Mouse (Mus musculus) gastrocnemius, postnatal 25 days (tissue): ENCODE results near the gene Krt17. TPM values are rescaled to one million over a fixed set of nuclear protein-coding genes. Genes with fewer than 3 reads are reported as not detected.
"Not testable (repeated sequence)": the region's sequence is repeated elsewhere in the genome, so short reads cannot be mapped to it uniquely, and the experiment has no call there.

ENCODE experiments used
- DNase-seq: peaks from one replicate; pipeline ENCODE4 v3.0.0; 2022
- long read RNA-seq, 2 experiments: library from polyadenylated mRNA; stranded (forward); transcript quantifications; one replicate each; pipeline ENCODE4 v2.0.0; 2021
- total RNA-seq, 2 experiments: library from RNA; stranded (reverse); gene quantifications; 1 replicate in 1 of 2; 2 replicates in 1 of 2; pipeline ENCODE4 v1.2.3; 2021

Gene Krt17
- total RNA-seq: not detected
- long read RNA-seq, experiment 1: 0 reads
- long read RNA-seq, experiment 2: 0 reads

DNA sequence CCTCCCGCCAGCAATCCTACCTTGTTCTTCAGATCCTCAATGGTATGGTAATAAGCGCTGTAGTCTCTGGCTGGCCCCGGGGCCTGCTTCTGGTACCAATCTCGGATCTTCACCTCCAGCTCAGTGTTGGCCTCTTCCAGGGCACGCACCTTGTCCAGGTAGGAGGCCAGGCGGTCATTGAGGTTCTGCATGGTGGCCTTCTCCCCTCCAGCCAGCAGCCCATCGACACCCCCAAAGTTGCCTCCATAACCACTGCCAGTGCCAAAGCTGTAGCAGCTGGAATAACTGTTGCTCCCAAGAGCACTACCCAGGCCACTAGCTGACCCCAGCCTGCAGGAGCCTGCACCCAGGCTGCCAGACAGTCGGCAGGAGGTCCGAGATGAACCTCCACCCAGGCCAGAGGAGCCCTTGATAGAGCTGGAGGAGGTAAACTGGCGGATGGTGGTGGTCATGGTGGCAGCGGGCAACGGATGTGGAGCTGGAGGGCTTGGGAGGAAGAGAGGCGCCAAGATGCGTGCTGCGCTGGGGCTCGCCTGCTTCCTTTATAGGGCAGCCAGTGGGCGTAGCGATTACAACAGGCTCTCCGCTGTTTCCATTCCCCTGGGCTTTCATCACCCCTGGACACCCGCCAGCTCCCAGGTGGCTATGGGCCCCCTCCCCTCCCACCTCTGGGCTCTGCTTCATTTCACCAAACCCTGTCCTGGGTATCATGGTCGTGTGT lies at the start of gene Krt17:
Gene Krt17 (minus strand): TSS at position 516 of the 721 bp plus-strand sequence.
- DNase-seq: no peak

DNA sequence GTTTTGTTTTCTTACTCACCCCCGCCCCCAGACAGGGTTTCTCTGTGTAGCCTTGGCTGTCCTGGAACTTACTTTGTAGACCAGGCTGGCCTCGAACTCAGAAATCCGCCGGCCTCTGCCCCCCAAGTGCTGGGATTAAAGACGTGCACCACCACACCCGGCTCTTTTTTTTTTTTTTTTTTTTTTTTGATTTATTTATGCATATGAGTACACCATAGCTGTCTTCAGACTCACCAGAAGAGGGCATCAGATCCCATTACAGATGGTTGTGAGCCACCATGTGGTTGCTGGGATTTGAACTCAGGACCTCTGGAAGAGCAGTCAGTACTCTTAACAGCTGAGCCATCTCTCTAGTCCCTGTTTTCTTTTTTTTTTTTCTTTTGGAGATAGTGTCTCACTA lies 47.8 kb upstream of the Krt17 start:
- DNase-seq: not testable (repeated sequence)

DNA sequence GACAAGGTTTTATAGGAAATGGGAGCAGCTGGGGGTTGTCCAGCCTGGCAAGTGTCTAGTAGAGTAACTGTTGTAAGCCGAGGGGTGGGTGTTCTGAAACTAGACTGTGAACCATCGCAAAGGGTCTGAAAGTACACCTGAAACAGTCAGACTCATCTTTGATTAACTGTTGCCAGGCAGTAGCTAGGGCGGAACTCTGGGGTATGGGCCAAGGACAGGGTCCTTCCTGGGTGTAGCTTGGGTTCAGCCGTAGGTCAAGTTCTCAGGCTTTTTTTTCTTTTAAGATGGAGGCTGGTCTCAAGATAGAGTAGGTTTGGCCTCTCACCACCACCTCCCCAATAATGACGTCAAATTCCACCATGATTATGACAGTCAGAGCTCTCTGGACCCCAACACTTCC lies 47.1 kb upstream of the Krt17 start:
- no peak for DNase-seq

DNA sequence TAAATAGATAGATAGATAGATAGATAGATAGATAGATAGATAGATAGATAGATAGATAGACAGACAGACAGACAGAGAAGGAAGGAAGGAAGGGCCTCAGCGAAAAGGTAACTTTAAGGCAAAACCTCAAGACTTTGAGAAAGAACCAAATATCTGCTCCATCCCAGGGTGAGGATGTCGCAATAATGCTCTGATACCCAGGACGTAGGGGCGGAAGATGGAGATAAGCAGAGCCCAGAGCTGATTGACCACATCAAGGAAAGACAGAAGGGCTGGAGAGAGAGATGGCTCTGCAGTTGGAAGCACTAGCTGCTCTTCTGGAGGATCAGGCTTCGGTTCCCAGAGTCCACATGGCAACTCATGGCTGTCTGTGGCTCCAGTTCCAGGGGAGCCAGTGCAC lies 40.5 kb upstream of the Krt17 start:
- no peak for DNase-seq

GRCm38 (mm10) chr11:100300293-100300692 lies 39.5 kb upstream of the Krt17 start:
- no peak for DNase-seq

- DNase-seq: peak; percentile 55
Observed at GRCm38 (mm10) chr11:100298274-100299036, 37.6 kb upstream of the Krt17 start.

GRCm38 (mm10) chr11:100297801-100298200 lies 37.0 kb upstream of the Krt17 start:
- DNase-seq: no peak

- peak; percentile 43 for DNase-seq
Observed at GRCm38 (mm10) chr11:100295308-100295707, 34.5 kb upstream of the Krt17 start.

- no peak for DNase-seq
Observed at GRCm38 (mm10) chr11:100292884-100293283, 32.1 kb upstream of the Krt17 start.

- DNase-seq: no peak
Observed at GRCm38 (mm10) chr11:100290235-100290634, 29.4 kb upstream of the Krt17 start.

- peak; percentile 24 for DNase-seq
Observed at GRCm38 (mm10) chr11:100288942-100289341, 28.1 kb upstream of the Krt17 start.

GRCm38 (mm10) chr11:100287024-100287423 lies 26.2 kb upstream of the Krt17 start:
- peak; percentile 78 for DNase-seq

DNA sequence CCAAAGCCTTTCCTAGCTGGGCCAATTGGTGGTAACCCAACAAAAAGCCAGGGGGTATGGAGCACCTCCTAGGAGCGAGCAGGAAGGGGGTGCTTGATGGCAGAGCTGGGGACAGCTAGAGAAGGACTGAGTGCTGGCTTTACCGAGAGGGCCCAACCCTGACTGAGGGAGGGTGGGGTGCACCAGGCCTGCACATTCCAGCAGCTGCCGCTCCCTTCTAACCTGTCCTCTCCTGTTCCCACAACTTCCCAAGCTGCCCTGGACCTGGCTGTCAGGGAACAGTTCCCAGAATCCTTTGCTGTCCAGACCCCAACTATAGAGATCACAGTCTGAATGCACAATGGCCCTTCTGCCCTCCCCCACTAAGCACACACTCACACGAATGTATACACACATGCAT lies 24.2 kb upstream of the Krt17 start:
- DNase-seq: no peak

GRCm38 (mm10) chr11:100282549-100282948 lies 21.7 kb upstream of the Krt17 start:
- peak; percentile 45 for DNase-seq

DNA sequence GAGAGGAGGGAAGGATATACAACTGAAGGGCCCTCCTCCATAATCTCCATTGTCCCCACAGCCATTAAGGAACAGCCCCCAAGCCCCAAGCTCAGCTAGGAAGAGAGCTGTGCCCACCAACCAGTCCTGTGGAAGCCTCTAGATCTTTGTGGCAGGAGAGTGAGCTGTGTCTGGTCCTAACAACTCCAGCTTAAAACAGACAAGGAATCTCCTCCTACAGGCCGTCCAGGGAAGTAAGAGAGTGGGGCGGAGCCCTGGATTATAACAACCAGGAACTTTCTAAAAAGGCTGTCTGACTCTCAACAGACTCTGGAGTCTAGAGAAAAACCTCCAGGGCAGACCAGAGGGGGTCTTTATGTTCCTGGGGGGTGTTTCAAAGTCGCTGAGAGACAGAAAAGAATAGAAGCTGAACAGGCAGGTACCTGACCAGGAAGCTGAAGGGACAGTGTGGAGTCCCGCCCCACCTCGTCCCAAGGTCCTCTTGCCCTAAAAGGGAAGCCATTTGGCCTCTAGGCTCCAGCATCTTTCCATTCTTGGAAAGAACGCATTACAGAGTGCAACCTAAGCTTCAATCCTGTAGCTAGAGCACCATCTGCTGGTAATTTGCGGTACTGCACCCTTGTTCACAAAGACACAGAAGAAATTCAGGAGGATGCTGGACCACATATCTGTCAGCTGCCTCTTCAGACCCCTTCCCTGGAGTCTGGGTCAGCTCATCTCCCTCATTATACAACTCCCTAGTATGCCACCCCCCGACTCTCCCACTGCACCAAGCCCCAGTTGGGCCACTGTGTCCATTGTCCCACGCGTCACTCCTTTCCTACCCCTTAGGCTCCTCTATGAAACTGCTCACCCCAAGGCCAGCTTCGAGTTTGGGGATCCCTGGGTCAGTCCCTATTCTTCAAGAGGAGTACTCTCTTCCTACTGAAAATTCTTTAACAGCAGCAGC lies 21.0 kb upstream of the Krt17 start:
- DNase-seq: peak; percentile 21

GRCm38 (mm10) chr11:100278759-100279158 lies 17.9 kb upstream of the Krt17 start:
- DNase-seq: no peak

GRCm38 (mm10) chr11:100277726-100278480 lies 17.1 kb upstream of the Krt17 start:
- DNase-seq: no peak

DNA sequence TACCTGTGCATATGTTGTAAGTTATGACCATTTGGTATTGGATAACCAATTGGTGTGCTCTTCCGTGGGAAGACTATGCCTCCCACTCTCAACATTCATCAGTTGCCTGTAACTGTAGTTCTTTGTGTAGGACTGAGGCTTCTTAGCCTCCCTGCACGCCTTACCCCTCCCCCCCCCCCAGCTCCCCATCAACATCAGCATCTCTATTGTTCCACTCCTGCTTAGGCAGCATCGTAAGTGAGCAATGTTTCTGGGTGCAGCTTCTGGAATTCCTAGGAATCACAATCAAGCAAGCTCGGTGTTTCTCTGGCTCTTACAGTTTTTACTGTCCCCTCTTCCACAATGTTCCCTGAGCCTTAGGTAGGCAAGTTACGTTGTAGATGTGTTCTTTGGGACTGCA lies 14.6 kb upstream of the Krt17 start:
- DNase-seq: no peak

GRCm38 (mm10) chr11:100274719-100275118 lies 13.9 kb upstream of the Krt17 start:
- DNase-seq: no peak

DNA sequence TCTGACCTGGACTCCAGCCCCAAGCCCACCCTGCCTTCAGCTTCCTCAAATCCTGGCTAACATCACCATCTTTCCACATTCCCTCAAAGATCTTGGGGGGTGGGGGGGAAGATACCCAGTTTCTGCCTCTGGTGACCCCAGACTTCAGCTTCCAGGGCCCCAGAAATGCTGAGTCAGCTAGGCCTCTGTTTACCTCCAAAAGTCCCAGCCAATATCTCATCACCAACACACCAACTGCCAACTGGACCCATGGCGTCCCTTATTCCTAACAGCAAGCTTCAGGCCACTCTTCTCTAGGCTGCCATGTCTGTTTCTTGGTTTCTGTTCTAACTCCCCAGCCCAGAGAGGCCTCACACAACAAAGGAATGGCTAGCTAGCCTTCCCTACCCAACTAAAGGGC lies 11.0 kb upstream of the Krt17 start:
- no peak for DNase-seq

- no peak for DNase-seq
Observed at GRCm38 (mm10) chr11:100269821-100270332, 9.0 kb upstream of the Krt17 start, which contains the start of gene Krt42. TSS of gene Krt42 (minus strand) at chr11:100269871.
